Mouse (Mus musculus) heart, adult 2 months (tissue): ENCODE measurements around the gene Uspl1. TPM values are rescaled to one million over a fixed set of nuclear protein-coding genes. Genes with fewer than 3 reads are reported as not detected.
"Not testable (repeated sequence)": the region's sequence is repeated elsewhere in the genome, so short reads cannot be mapped to it uniquely, and the experiment has no call there.

Experiments used
- DNase-seq, 2 experiments: peaks; one replicate each; pipeline ENCODE4 v3.0.0; 2021
- H3K27ac ChIP-seq: fragments of 200-600 bp; 2 replicates; pipeline ENCODE4 v1.8.1; 2022
- H3K27me3 ChIP-seq: fragments of 200-500 bp; 2 replicates; pipeline ENCODE4 v1.6.1; 2012; ENCODE audit warnings: mild to moderate bottlenecking, low read length, inconsistent platforms, mixed read lengths; ENCODE audit not compliant: control insufficient read depth, insufficient read depth
- H3K36me3 ChIP-seq: fragments of 200-500 bp; 2 replicates; pipeline ENCODE4 v1.6.1; 2012; ENCODE audit warnings: low read length, inconsistent platforms; ENCODE audit not compliant: control insufficient read depth, insufficient read depth
- H3K4me1 ChIP-seq: fragments of 200-500 bp; 2 replicates; pipeline ENCODE4 v1.6.1; 2011; ENCODE audit warnings: low read length; ENCODE audit not compliant: control insufficient read depth, insufficient read depth
- H3K4me3 ChIP-seq: fragments of 200-600 bp; 2 replicates; pipeline ENCODE4 v1.8.1; 2022
- H3K79me2 ChIP-seq: fragments of 200-500 bp; replicated peaks from 2 replicates; pipeline ENCODE4 v1.6.1; 2012; ENCODE audit warnings: mild to moderate bottlenecking, inconsistent platforms, low read length, moderate library complexity, mixed read lengths; ENCODE audit not compliant: control insufficient read depth, insufficient read depth
- H3K9ac ChIP-seq: fragments of 200-500 bp; 2 replicates; pipeline ENCODE4 v1.6.1; 2012; ENCODE audit warnings: low read depth, mild to moderate bottlenecking, control low read depth, inconsistent platforms, low read length, mixed read lengths
- CTCF ChIP-seq: fragments of 200-600 bp; IDR thresholded peaks from 2 replicates; pipeline ENCODE4 v1.8.1; 2022; ENCODE audit warnings: antibody characterized with exemption, mild to moderate bottlenecking, moderate library complexity
- EP300 ChIP-seq: fragments of 200-500 bp; IDR thresholded peaks from 2 replicates; pipeline ENCODE4 v1.6.1; 2011; ENCODE audit warnings: low read depth, low read length, control low read depth; ENCODE audit not compliant: insufficient read depth
- POLR2A ChIP-seq: fragments of 200-500 bp; IDR thresholded peaks from 2 replicates; pipeline ENCODE4 v1.6.1; 2011; ENCODE audit warnings: mild to moderate bottlenecking, low read depth, low read length, control low read depth; ENCODE audit not compliant: insufficient read depth
- WGBS: fragments of 180-500 bp; shearing (Covaris S2); methylation state at CpG from one replicate; pipeline ENCODE4 v1.1.7; 2018; 5-methylcytosine and 5-hydroxymethylcytosine counted together
- intact Hi-C: fragments of 180-260 bp; cut with DNase I; formaldehyde crosslinking; loops from one replicate; pipeline ENCODE4 v1.15.1; 2025
- long read RNA-seq: library from polyadenylated mRNA; stranded (forward); transcript quantifications from one replicate; pipeline ENCODE4 v2.0.0, GENCODE M21; 2021
- polyA plus RNA-seq: library from polyadenylated mRNA; depleted of rRNA; stranded (reverse); fragments of >200 nt; gene quantifications from 2 replicates; pipeline ENCODE4 v1.2.3, GENCODE M21; 2012; rRNA removed
- total RNA-seq, 2 experiments: library from RNA; stranded (reverse); gene quantifications; 2 replicates each; pipeline ENCODE4 v1.2.3; 2021

Gene Uspl1
- total RNA-seq (10 to 100 TPM; 17.5 to 21.0 TPM), polyA plus RNA-seq (7.4 and 13.4 TPM in 2 replicates)
- long read RNA-seq, transcript Uspl1-205 (8 exons, 3,792 nt) = major isoform, 5 of 8 reads
- long read RNA-seq, partial matches to known transcripts = 2 of 8 reads
- long read RNA-seq, other reads (novel, unspliced or antisense) = 0 of 8 reads

- under 1% methylated on average over 59 of the region's 59 CpGs for WGBS
- DNase-seq = peak; percentile 99 to 100
- intact Hi-C loops = loop anchor here (1.0 to 10.0 kb wide), 4 partner anchors 45 to 451 kb away; partner anchors contain the start of gene Hsph1
- H3K4me1 ChIP-seq = peaks cover 1% of the 10 kb centered on the region; the same call in 1 of the 2 replicates
- H3K27me3 ChIP-seq = no peaks in the 10 kb centered on the region
- H3K36me3 ChIP-seq = peaks cover 16% of the 10 kb centered on the region
- 0 out of 2 replicates have a peak, but pooled peaks cover 1% of the 10 kb centered on the region for H3K79me2 ChIP-seq
- peak within 1 kb of the TSS; percentile 78 for H3K4me3 ChIP-seq
- TF ChIP-seq POLR2A (peak; percentile 99), CTCF (0 out of 2 replicates have a peak, but pooled peaks have one; percentile 3), EP300 (peak; percentile 93)
- peak within 1 kb of the TSS; percentile 98 for H3K9ac ChIP-seq
- H3K27ac ChIP-seq = peak within 1 kb of the TSS; percentile 100
Observed at GRCm38 (mm10) chr5:149184104-149184843, at the start of gene Uspl1, which contains the start of gene Hmgb1. Gene Uspl1 (plus strand): TSS chr5:149184350. Gene Hmgb1 (minus strand): TSS chr5:149184489.

- no peak overlapping the region for H3K4me3 ChIP-seq
- no peaks in the 10 kb centered on the region for H3K79me2 ChIP-seq
- intact Hi-C loops = no loop called here
- H3K4me1 ChIP-seq = peaks cover 2% of the 10 kb centered on the region; the same call in 1 of the 2 replicates
- H3K27me3 ChIP-seq = no peaks in the 10 kb centered on the region
- H3K36me3 ChIP-seq = no peaks in the 10 kb centered on the region
- no peak for DNase-seq
- no peak overlapping the region for H3K27ac ChIP-seq
- TF ChIP-seq POLR2A (no peak), CTCF (no peak), EP300 (no peak)
- no peak overlapping the region for H3K9ac ChIP-seq
- 39% methylated on average over 10 of the region's 10 CpGs for WGBS
Observed at GRCm38 (mm10) chr5:149134751-149135454, 49.2 kb upstream of the Uspl1 start.

GRCm38 (mm10) chr5:149135455-149136354 is 48.4 kb upstream of the Uspl1 start:
- peak in 1 of 2 experiments; percentile 15 for DNase-seq
- peaks cover 2% of the 10 kb centered on the region; the same call in 1 of the 2 replicates for H3K4me1 ChIP-seq
- TF ChIP-seq CTCF (no peak), POLR2A (no peak), EP300 (no peak)
- H3K36me3 ChIP-seq = no peaks in the 10 kb centered on the region
- H3K27ac ChIP-seq = no peak overlapping the region
- intact Hi-C loops = no loop called here
- no peak overlapping the region for H3K9ac ChIP-seq
- H3K79me2 ChIP-seq = no peaks in the 10 kb centered on the region
- WGBS = 72% methylated on average over 10 of the region's 10 CpGs
- H3K4me3 ChIP-seq = no peak overlapping the region
- no peaks in the 10 kb centered on the region for H3K27me3 ChIP-seq

DNA sequence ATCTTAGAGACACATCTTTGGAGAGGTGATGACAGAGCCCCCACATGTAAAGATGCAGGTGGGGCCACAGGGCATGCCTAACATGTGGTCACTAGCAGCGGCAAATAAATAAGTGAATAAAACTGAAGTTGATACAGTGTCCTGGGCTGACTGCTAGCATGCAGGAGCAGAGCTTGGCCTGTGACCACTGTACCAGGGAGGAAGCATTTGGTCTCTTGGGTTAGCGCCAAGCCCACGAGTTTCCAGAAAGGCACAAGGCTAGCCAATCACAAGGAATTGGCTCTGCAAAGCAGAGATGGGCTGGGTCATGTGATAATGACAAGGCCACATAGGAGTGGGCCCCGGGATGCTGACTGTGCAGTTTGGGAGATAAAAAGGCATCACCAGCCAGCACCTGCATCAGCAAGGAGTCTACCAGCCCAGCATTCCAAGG is 47.2 kb upstream of the Uspl1 start:
- peak; percentile 17 to 29 for DNase-seq
- no peaks in the 10 kb centered on the region for H3K79me2 ChIP-seq
- peaks cover 2% of the 10 kb centered on the region; the same call in 1 of the 2 replicates for H3K4me1 ChIP-seq
- TF ChIP-seq POLR2A = no peak
- TF ChIP-seq CTCF = no peak
- intact Hi-C loops = no loop called here
- H3K27ac ChIP-seq = no peak overlapping the region
- no peak overlapping the region for H3K9ac ChIP-seq
- H3K36me3 ChIP-seq = no peaks in the 10 kb centered on the region
- H3K4me3 ChIP-seq = no peak overlapping the region
- no peaks in the 10 kb centered on the region for H3K27me3 ChIP-seq
- 24% methylated on average over 4 of the region's 4 CpGs for WGBS

DNA sequence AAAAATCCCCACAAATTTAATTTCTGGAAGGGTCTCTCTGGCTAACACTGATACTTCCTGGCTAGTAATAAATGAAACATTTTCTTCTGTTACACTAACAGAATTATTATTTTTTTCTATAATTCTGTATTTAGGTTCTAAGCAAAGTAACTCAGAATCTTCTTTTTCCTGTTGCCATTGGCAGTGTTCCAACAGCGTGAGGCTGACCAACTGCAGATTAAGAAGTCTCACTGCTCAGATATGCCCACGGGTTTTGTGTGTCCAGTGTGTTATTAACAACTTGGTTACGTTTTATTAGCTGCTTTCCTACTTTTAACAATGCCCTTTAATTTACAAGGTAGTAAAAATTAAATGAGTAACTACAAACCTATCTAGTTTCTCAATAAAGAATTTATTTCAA is 46.7 kb upstream of the Uspl1 start:
- 23% methylated on average over 3 of the region's 3 CpGs for WGBS
- intact Hi-C loops = no loop called here
- no peak overlapping the region for H3K27ac ChIP-seq

GRCm38 (mm10) chr5:149138087-149138486 is 46.1 kb upstream of the Uspl1 start:
- H3K4me1 ChIP-seq, H3K27me3 ChIP-seq, H3K27ac ChIP-seq, H3K9ac ChIP-seq, H3K79me2 ChIP-seq, H3K4me3 ChIP-seq, intact Hi-C loops, DNase-seq, H3K36me3 ChIP-seq: not testable (repeated sequence)
- 90% methylated on average over 6 of the region's 6 CpGs for WGBS

More for the DNA sequence above, 46.7 kb upstream of the Uspl1 start:
- Histone ChIP-seq H3K4me1 (peaks cover 2% of the 10 kb centered on the region; the same call in 1 of the 2 replicates), H3K4me3 (no peak overlapping the region), H3K27me3 (no peaks in the 10 kb centered on the region), H3K9ac (no peak overlapping the region), H3K36me3 (no peaks in the 10 kb centered on the region), H3K79me2 (no peaks in the 10 kb centered on the region)
- no peak for DNase-seq
- TF ChIP-seq CTCF (no peak), POLR2A (no peak), EP300 (no peak)
